Mouse (Mus musculus) CH12.LX (cell line): ENCODE measurements around the gene Med18.

Experiments used
- BHLHE40 ChIP-seq: IDR thresholded peaks from 2 replicates; pipeline ENCODE4 v1.6.1; 2011; ENCODE audit warnings: mild to moderate bottlenecking, low read depth, low read length, improper control_type of control experiment
- CHD2 ChIP-seq: IDR thresholded peaks from 2 replicates; pipeline ENCODE4 v1.6.1; 2011; ENCODE audit warnings: low read length, improper control_type of control experiment
- CTCF ChIP-seq, 2 experiments: IDR thresholded peaks in 1 of 2; conservative IDR thresholded peaks in 1 of 2; 2 replicates each; pipeline ENCODE4 v1.5.1; 2011 to 2012; ENCODE audit warnings: low read depth in 2 of 2, low read length in 2 of 2, improper control_type of control experiment in 1 of 2, inconsistent platforms in 1 of 2, mild to moderate bottlenecking in 1 of 2, moderate library complexity in 1 of 2
- EP300 ChIP-seq: IDR thresholded peaks from 2 replicates; pipeline ENCODE4 v1.6.1; 2011; ENCODE audit warnings: low read length, improper control_type of control experiment
- IRF4 ChIP-seq: IDR thresholded peaks from 2 replicates; pipeline ENCODE4 v1.6.1; 2014; ENCODE audit warnings: low read depth, mild to moderate bottlenecking, inconsistent platforms, low read length, improper control_type of control experiment
- MAFK ChIP-seq: IDR thresholded peaks from 2 replicates; pipeline ENCODE4 v1.6.1; 2011; ENCODE audit warnings: low read length, improper control_type of control experiment; ENCODE audit not compliant: insufficient replicate concordance
- MEF2A ChIP-seq: IDR thresholded peaks from 2 replicates; pipeline ENCODE4 v1.6.1; 2014; ENCODE audit warnings: low read depth, mild to moderate bottlenecking, inconsistent platforms, low read length, improper control_type of control experiment, borderline replicate concordance
- TCF12 ChIP-seq: IDR thresholded peaks from 2 replicates; pipeline ENCODE4 v1.6.1; 2014; ENCODE audit warnings: low read depth, mild to moderate bottlenecking, inconsistent platforms, low read length, improper control_type of control experiment
- ZC3H11A ChIP-seq: IDR thresholded peaks from 2 replicates; pipeline ENCODE4 v1.6.1; 2012; ENCODE audit warnings: low read depth, mild to moderate bottlenecking, inconsistent platforms, low read length, improper control_type of control experiment
- ZMIZ1 ChIP-seq: IDR thresholded peaks from 2 replicates; pipeline ENCODE4 v1.6.1; 2012; ENCODE audit warnings: low read depth, mild to moderate bottlenecking, inconsistent platforms, low read length, improper control_type of control experiment

DNA sequence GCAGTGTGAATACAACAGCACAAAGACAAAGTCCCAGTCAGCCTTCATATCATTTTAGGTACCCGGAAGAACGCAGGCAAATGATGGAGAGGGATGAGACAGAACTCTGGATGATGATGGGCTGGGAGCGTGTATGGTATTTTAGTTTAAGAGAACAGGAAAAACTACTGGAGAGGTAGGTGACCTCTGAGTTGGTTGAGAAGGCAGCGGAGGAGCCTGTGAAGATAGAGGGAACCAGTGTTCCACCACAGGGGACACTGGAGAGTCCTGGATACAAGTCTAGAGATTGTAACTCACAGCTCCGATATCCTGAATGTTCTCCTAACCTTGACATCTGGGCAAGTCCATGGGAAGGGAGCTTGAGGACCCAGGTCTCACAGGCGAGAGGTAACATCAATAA, 42.5 kb upstream of the Med18 start:
- TF ChIP-seq EP300 = no peak
- TF ChIP-seq ZC3H11A = no peak
- TF ChIP-seq MEF2A = no peak
- no peak for TF ChIP-seq BHLHE40
- no peak for TF ChIP-seq CTCF (conservative IDR thresholded peaks at IDR 0.05 in 1 of 2, IDR thresholded peaks at IDR 0.05 in 1 of 2; ENCODE audit: low read depth in 2 of 2, low read length in 2 of 2)
- TF ChIP-seq IRF4 = no peak
- TF ChIP-seq ZMIZ1 = no peak
- no peak for TF ChIP-seq CHD2
- TF ChIP-seq TCF12 = no peak
- TF ChIP-seq MAFK = no peak
